Mouse (Mus musculus) CD8-positive naive resting alpha-beta T cell, adult 57 days (primary cell): Measurements from ENCODE around the gene Gtse1. TPM values are rescaled to one million over a fixed set of nuclear protein-coding genes. Genes with fewer than 3 reads are reported as not detected.

Experiments used
- total RNA-seq: library from RNA; stranded (reverse); gene quantifications from one replicate; pipeline ENCODE4 v1.2.4, GENCODE M21; 2023

Gtse1 gene
- total RNA-seq, result 1.7 TPM

DNA sequence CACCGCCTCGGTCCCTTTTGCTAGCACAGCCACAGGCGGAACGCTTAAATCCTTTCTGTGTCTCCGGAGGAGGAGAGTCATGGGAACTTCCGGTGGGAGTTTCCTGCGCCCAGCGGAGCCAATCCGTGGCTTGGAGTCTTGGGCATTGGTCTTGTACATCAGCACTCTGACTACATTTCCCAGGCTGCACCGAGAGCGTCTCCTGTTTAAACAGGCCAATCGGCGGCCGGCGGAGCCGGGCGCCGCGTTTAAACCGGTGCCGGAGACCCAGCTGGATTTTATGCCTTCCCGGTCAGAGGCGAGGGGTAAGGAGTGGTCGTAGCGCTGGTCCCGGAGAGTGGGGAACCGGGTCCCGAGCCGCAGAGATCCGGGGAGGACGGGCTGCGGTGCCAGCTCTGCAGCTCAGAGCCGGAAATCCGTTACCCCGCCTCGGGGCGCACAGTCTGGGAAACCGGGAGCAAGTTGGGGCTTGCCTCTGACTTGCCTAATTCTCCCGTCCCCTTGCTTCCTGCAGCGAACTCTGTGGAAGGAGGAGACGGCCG is at the start of gene Gtse1:
Gene Gtse1 (plus strand): TSS at position 256 of the 542 bp plus-strand sequence.

DNA sequence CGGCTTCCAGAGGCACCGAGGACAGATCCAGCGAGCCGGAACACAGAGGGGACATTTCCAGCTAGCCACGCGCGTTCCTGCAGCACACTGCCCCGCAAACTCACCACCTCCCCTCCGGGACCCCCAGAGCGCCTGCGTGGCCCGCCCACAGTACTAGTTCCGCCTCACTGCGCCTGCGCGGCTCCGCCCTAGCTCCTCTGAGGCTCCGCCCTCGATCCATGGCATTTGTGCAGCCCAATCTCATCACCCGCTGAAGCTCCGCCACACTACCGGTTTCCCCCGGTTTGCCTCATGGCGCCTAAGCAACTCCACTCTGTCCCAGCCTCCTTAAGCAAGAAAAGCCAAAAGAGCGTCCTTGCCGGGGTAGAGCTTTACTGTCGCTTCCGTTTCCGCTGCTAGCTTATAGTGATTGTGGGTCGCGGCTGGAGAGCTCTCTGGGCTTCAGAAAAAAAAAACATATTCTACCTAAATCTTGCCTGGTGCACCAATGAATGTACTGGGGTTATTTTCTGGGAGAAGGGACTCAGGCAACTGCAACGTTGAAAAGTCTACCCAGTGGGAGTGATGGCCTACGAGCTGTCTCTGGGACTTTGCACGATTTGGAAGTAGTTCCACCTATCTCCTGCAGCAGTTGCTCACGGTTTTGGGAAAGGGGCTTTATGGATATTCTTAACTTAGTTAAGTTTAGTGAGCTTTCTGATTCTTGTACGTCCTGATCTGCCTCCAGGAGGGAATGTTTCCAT is 47.8 kb upstream of the Gtse1 start, which contains the start of gene Cdpf1:
Gene Cdpf1 (minus strand): TSS at position 163 of the 743 bp plus-strand sequence.

DNA sequence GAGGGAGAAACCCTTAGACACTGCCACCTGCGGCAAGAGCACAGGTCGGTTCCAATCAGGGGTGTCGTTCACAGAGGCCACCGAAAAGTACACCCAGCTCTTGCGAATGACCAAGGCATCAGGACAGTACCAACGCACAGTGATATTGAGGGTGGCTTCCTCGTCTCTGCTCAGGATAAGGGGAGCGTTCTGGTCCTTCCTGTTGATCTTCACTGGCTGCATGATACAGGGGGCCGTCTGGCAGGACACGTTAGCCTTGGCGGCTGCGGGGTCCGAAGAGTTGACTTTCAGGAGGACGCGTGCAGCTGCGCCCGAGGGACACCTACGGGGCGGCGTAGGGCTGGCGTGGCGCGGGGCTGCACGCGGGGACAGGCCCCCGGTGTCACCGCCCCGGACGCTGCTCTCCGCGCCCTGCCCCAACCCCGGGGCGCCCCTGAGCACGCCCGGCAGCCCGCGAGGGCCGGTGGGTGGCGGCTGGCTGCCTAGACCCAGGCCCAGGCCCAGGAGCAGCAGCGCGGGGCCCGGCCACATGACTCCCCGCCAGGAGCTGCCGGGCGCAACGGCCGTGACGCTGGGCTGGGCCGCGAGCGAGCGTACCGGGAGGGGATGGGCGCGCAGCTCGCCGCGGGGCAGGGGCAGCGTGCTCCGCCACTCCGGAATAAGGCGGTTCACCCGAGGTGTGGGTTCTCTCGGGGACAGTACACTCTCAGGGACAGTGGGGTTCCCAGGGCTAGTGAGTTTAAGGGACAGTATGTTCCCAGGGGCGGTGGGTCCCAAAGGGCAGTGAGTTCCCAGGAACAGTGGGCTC is 38.1 kb upstream of the Gtse1 start, which contains the start of gene Pkdrej:
Gene Pkdrej (minus strand): TSS at position 532 of the 808 bp plus-strand sequence.

DNA sequence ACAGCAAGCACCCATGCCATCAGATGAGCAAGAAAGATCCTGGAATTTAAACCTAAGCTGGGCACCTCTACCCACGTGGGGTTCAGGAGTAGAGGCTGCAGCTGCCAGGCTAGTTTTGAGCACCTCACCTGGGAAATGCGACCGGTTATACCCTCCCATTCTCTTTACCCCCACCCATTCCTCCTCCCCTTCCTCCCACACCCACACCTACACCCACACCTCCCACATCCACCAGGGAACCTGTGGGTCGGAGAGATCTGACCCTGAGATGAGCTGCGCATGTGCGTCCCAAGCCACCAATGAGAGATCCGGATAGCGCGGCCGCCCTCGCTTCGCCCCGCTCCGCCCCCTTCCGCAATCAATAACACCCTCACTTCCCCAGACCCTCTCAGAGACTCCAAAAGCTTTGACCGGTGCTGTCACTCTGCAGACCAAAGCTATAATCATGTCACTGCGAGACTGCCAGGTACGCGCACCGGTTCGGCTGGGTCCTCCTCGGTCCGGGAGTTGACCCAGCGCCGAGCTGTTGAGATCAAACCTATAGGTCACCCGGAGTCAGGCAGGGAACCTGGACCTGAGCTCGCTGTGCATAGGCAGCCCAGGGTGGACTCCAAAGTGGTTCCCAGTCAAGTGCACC is 27.5 kb upstream of the Gtse1 start, which contains the start of gene Ttc38:
Gene Ttc38 (plus strand): TSS at position 353 of the 637 bp plus-strand sequence.

DNA sequence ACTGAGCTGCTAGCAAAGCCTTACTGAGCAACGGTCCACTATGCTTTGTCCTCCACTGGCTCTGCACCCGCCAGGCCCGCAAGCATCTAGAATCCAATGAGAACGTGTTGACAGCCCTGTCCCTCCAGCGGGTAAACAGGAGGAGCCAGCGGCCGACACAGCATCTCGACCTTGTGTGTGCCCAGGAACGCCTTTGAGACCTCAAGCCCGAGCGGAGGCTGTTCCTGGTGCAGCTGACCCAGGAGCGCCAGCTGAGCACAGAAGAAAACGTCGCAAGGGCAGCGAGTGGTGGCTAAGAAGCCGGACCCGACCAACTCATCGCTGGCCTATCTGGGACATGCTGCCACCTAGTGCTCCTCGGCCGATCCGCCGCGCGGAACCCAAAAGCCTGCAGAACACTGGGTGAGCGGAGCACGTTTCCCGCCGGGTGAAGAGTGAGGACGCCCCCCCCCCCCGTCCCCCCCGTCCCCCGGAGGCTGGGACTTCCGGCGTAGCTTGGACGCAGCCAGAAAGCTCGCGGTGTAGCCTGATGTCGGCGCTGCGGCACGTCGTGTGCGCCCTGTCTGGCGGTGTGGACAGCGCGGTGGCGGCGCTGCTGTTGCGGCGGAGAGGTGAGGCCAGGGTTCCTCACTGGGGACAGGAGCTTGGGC is 19.4 kb downstream of the Gtse1 start, which contains the start of gene Trmu:
Gene Trmu (plus strand): TSS at position 465 of the 650 bp plus-strand sequence.

Other genes with a start within 250 kb of the Gtse1 start
- gene Ppara, start 124.8 kb upstream of the Gtse1 start, total RNA-seq, result not detected
- gene Cdpf1, start 48.0 kb upstream of the Gtse1 start, total RNA-seq, result 22.3 TPM
- gene Pkdrej, start 38.0 kb upstream of the Gtse1 start, total RNA-seq, result not detected
- gene Ttc38, start 27.4 kb upstream of the Gtse1 start, total RNA-seq, result 27.1 TPM
- gene Trmu, start 19.6 kb downstream of the Gtse1 start, total RNA-seq, result 29.5 TPM
- gene Celsr1, start 174.0 kb downstream of the Gtse1 start, total RNA-seq, result 15.2 TPM
- gene Gramd4, start 197.9 kb downstream of the Gtse1 start, total RNA-seq, result 163 TPM